Mouse (Mus musculus) layer of hippocampus, adult 2 months (tissue): ENCODE measurements at regions not wholly inside any gene's neighbourhood (a gene's known extent, or its start where the extent isn't known, plus 50 kb on each side); places are given as distances from the start of the nearest gene placed in this dataset.

Experiments used
- DNase-seq, 2 experiments: peaks; one replicate each; pipeline ENCODE4 v3.0.0; 2022; ENCODE audit warnings: low spot score in 2 of 2
- H3K27ac ChIP-seq: fragments of 200-600 bp; 2 replicates; pipeline ENCODE4 v1.8.1; 2022
- H3K4me3 ChIP-seq: fragments of 200-600 bp; 2 replicates; pipeline ENCODE4 v1.8.1; 2022; ENCODE audit warnings: mild to moderate bottlenecking
- CTCF ChIP-seq: fragments of 200-600 bp; conservative IDR thresholded peaks from 2 replicates; pipeline ENCODE4 v1.8.1; 2022; ENCODE audit warnings: antibody characterized with exemption, mild to moderate bottlenecking, moderate library complexity

GRCm38 (mm10) chr15:97469684-97470344, 222.7 kb upstream of the Amigo2 start:
- Histone ChIP-seq H3K4me3 (no peak overlapping the region), H3K27ac (no peak overlapping the region)
- TF ChIP-seq CTCF, result no peak
- no peak for DNase-seq

GRCm38 (mm10) chr15:97468732-97469683, 221.9 kb upstream of the Amigo2 start:
- Histone ChIP-seq H3K4me3 (no peak overlapping the region), H3K27ac (no peak overlapping the region)
- no peak for TF ChIP-seq CTCF
- no peak for DNase-seq

GRCm38 (mm10) chr15:97467781-97468485, 220.8 kb upstream of the Amigo2 start:
- TF ChIP-seq CTCF, result no peak
- Histone ChIP-seq H3K27ac (no peak overlapping the region), H3K4me3 (no peak overlapping the region)
- DNase-seq, result no peak

DNA sequence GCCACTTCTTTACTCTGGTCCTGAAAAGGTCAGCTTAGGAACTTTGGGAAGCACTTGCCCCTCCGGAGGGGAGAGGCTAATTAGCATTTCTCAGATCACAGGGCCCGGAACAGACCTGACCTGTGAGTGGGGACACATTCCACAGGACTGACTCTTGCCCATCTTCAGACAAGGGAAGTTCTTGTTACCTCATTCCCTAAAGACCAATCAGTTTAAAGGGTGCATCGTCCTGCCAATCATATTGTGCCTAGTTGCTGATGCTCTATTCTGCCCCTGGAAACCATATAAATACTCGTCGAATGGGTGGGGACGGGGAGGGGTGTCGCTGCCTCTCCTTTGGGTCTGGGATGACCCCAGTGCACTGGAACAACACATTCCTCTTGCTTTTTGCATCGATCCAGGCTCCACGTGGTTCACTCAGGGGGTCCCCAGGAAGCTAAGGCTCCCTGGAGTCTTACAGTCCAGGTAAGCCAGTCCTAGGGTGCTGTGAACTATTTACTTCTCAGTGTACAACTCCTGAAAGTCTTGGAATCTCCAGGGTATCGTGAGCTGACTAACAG, 219.9 kb upstream of the Amigo2 start:
- TF ChIP-seq CTCF, result no peak
- H3K27ac ChIP-seq, result no peak overlapping the region
- no peak for DNase-seq
- no peak overlapping the region for H3K4me3 ChIP-seq

GRCm38 (mm10) chr15:97466110-97466509, 219.0 kb upstream of the Amigo2 start:
- no peak for DNase-seq
- no peak overlapping the region for H3K4me3 ChIP-seq
- peak; percentile 60 for TF ChIP-seq CTCF
- H3K27ac ChIP-seq, result no peak overlapping the region

DNA sequence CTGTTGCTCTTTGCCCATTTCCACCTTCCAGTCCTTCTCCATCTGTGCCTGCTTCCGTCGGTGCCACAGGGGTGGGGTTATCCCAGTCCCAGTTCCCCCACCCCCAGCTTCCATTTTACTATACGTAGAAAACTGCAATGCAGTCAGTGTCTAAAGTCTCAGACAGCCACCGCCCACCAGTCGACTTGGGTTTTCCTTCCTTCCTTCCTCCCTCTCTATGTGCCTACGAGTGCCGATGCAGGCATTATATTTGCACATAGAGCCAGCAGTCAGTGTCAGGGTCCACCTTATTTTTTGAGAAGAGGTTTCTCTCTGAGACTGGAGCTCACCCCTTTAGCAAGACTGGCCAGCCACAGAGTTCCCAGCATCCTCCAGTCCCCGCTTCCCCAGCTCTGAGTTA, 218.3 kb upstream of the Amigo2 start:
- TF ChIP-seq CTCF, result no peak
- H3K27ac ChIP-seq, result no peak overlapping the region
- H3K4me3 ChIP-seq, result no peak overlapping the region
- no peak for DNase-seq

GRCm38 (mm10) chr15:97464737-97465136, 217.7 kb upstream of the Amigo2 start:
- Histone ChIP-seq H3K4me3 (no peak overlapping the region), H3K27ac (no peak overlapping the region)
- DNase-seq, result no peak
- TF ChIP-seq CTCF, result no peak

GRCm38 (mm10) chr15:97462587-97462986, 215.5 kb upstream of the Amigo2 start:
- no peak overlapping the region for H3K27ac ChIP-seq
- TF ChIP-seq CTCF, result no peak
- no peak overlapping the region for H3K4me3 ChIP-seq
- DNase-seq, result peak in 1 of 2 experiments; percentile 2

DNA sequence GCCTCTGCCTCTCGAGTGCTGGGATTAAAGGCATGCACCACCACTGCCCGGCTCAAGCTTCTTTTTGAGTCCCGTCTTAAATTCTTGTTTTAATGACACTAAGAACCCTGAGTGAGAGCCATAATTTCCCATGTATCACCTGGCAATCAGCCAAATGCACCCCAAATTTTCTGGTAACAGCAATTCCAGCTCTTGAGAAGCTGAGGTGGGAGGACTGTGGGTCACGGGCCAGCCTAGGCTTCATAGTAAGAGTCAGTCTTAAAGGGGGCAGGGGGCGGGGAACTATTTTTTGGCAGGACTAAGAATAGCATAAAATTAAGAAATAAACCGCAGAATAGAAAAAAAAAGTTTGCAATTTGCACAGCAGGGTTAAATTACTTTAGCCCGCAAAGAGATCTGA, 214.9 kb upstream of the Amigo2 start:
- H3K27ac ChIP-seq, result no peak overlapping the region
- no peak for DNase-seq
- H3K4me3 ChIP-seq, result no peak overlapping the region
- no peak for TF ChIP-seq CTCF

DNA sequence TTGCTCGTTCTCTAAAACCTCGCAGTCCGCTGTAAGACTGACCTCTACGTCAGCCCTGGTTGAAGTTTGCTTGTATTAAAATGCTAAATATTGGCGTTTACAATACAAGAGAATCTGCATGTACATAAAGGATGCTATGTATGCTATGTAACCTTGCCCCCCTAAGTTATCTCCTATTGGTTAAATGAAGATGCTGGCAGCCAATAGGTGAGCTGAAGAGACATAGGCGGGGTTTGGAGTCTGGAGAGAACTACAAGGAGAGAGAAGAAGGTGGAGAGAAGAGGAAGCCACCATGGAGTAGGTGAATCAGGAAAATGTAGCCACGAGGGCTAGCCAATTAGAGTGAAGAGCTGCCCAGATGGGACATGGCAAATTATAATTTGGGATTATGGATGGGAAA, 214.0 kb upstream of the Amigo2 start:
- no peak overlapping the region for H3K27ac ChIP-seq
- H3K4me3 ChIP-seq, result no peak overlapping the region
- no peak for DNase-seq
- TF ChIP-seq CTCF, result no peak

GRCm38 (mm10) chr15:97460360-97460719, 213.3 kb upstream of the Amigo2 start:
- no peak for TF ChIP-seq CTCF
- Histone ChIP-seq H3K27ac (no peak overlapping the region), H3K4me3 (no peak overlapping the region)
- DNase-seq, result no peak

GRCm38 (mm10) chr15:97459606-97460359, 212.7 kb upstream of the Amigo2 start:
- DNase-seq, result no peak

More at GRCm38 (mm10) chr15:97459606-97460359, 212.7 kb upstream of the Amigo2 start:
- no peak overlapping the region for H3K27ac ChIP-seq
- TF ChIP-seq CTCF, result no peak
- H3K4me3 ChIP-seq, result no peak overlapping the region
